Mouse (Mus musculus) hindbrain, embryonic 14.5 days (tissue): ENCODE data around the gene Sv2c. TPM values are rescaled to one million over a fixed set of nuclear protein-coding genes. Genes with fewer than 3 reads are reported as not detected.
A peak's percentile ranks its signal among the peaks of the same experiment; 100 is the strongest.
"Not testable (repeated sequence)": the region's sequence is repeated elsewhere in the genome, so short reads cannot be mapped to it uniquely, and the experiment has no call there.

ENCODE experiments used
- ATAC-seq: fragments of 200-750 bp; cut with Nextera tagmentation; 2 replicates; pipeline ENCODE4 v1.8.0; 2017; ENCODE audit warnings: moderate number of reproducible peaks, mild to moderate bottlenecking, moderate TSS enrichment, moderate library complexity; ENCODE audit not compliant: low FRiP score
- DNase-seq: peaks from one replicate; pipeline ENCODE4 v3.0.0-alpha.2; 2015; ENCODE audit warnings: low spot score
- H3K27ac ChIP-seq: fragments of 300-500 bp; sonication (generic); 2 replicates; pipeline ENCODE4 v1.5.1; 2014; ENCODE audit warnings: mild to moderate bottlenecking, moderate library complexity
- H3K27me3 ChIP-seq: fragments of 300-500 bp; sonication (generic); 2 replicates; pipeline ENCODE4 v1.6.1; 2014; ENCODE audit warnings: mild to moderate bottlenecking, low read length, mixed read lengths; ENCODE audit not compliant: control insufficient read depth, insufficient read depth
- H3K36me3 ChIP-seq: fragments of 300-500 bp; sonication (generic); replicated peaks from 2 replicates; pipeline ENCODE4 v1.6.1; 2014; ENCODE audit not compliant: control insufficient read depth, insufficient read depth
- H3K4me1 ChIP-seq: fragments of 300-500 bp; sonication (generic); replicated peaks from 2 replicates; pipeline ENCODE4 v1.6.1; 2014; ENCODE audit warnings: antibody characterized with exemption, low read length, mixed read lengths; ENCODE audit not compliant: control insufficient read depth, insufficient read depth
- H3K4me2 ChIP-seq: fragments of 300-500 bp; sonication (generic); replicated peaks from 2 replicates; pipeline ENCODE4 v1.6.1; 2014; ENCODE audit warnings: mild to moderate bottlenecking, moderate library complexity
- H3K4me3 ChIP-seq: fragments of 300-500 bp; sonication (generic); replicated peaks from 2 replicates; pipeline ENCODE4 v1.5.1; 2014; ENCODE audit warnings: mild to moderate bottlenecking, low read length
- H3K9ac ChIP-seq: fragments of 300-500 bp; sonication (generic); 2 replicates; pipeline ENCODE4 v1.6.1; 2014
- H3K9me3 ChIP-seq: fragments of 300-500 bp; sonication (generic); 2 replicates; pipeline ENCODE4 v1.6.1; 2016; ENCODE audit warnings: low read length; ENCODE audit not compliant: control insufficient read depth
- WGBS: fragments of 180-500 bp; shearing (Covaris S2); extraction: QIAGEN DNeasy Blood & Tissue Kit; methylation state at CpG from one replicate; pipeline ENCODE4 v1.1.7; 2014; 5-methylcytosine and 5-hydroxymethylcytosine counted together
- polyA plus RNA-seq: library from polyadenylated mRNA; unstranded; fragments of >200 nt; fragmentation: Nextera tagmentation; extraction: Ambion mirVana; gene quantifications from 2 replicates; pipeline ENCODE4 v1.2.1, GENCODE M21; 2014

Sv2c gene
- polyA plus RNA-seq, 1 experiment from 2014 or later, result 50.2 TPM

DNA sequence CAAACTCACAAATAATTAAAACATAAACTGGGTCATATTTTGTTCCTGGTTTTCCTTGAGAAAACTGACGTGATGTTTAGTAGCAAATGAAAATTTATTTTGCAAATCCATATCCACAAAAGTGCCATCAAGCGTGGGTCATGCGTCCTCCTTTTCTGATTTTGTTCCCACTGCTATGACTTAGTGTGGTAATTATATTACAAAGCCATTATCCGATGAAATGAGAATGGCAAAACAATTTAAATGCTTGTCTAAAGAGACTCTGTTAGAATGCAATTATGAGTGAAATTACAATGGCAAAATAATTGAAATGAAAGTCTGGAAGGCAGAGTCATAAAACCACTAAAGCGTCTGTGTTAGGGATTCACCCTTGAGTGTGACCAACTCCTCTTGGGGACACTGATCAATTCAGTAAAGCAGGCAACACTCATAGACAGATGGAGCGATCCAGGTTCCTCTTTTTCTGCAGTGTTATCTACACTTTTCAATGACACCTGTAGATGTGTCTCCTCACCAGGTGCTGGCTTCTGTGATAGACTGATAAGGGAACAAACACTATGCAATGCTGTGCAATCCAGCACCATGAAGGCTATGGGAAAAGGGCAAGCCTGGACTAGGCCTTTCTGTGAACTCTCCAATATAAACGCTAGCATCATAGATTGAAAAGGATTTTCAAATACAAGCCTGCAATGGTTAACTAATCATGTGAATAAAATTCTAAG, 46.6 kb downstream of the Sv2c start:
- Histone ChIP-seq H3K4me3 (no peak overlapping the region), H3K4me1 (no peaks in the 10 kb centered on the region), H3K9me3 (no peaks in the 10 kb centered on the region), H3K4me2 (no peak overlapping the region), H3K36me3 (no peaks in the 10 kb centered on the region), H3K27me3 (no peaks in the 10 kb centered on the region), H3K27ac (no peak overlapping the region), H3K9ac (no peak overlapping the region)
- 75% methylated on average over 7 of the region's 7 CpGs for whole genome bisulfite sequencing
- ATAC-seq (no peak; the same call in 1 of the 2 replicates), DNase-seq (no peak)

GRCm38 (mm10) chr13:96081754-96082153, 50.6 kb downstream of the Sv2c start, which contains the start of gene Gm17190:
TSS of gene Gm17190 (plus strand) at chr13:96082054.
- not testable (repeated sequence) for H3K36me3 ChIP-seq, DNase-seq, H3K9ac ChIP-seq, H3K4me2 ChIP-seq, H3K4me3 ChIP-seq, H3K4me1 ChIP-seq, ATAC-seq, H3K9me3 ChIP-seq, H3K27ac ChIP-seq, H3K27me3 ChIP-seq
- 91% methylated on average over 1 of the region's 1 CpGs for WGBS

GRCm38 (mm10) chr13:96081276-96081675, 51.1 kb downstream of the Sv2c start, which contains the start of gene Gm20075:
TSS of gene Gm20075 (minus strand) at chr13:96081376.
- not testable (repeated sequence) for H3K4me3 ChIP-seq, ATAC-seq, H3K9ac ChIP-seq, H3K9me3 ChIP-seq, H3K4me2 ChIP-seq, H3K4me1 ChIP-seq, H3K27me3 ChIP-seq, H3K36me3 ChIP-seq, DNase-seq, H3K27ac ChIP-seq
- WGBS, result 89% methylated on average over 3 of the region's 3 CpGs

DNA sequence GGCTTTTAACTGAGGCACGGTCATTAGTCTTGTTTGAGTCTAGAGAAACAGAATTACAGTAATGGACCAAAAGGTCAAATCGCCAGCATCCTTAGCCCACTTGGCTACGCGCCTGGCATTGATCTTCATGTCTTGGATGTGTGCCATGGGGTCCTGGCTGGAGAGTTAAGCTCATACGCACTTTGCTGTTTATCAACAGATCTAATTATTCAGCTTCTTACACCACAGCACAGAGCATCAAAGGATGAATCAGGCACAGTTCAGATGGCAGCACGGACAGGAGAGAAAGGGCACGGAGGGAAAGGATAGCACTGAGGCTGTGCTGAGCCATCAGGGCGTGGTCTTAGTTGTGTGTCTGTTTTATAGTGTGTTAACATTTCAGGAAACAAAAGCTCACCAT, 58.8 kb downstream of the Sv2c start:
- Histone ChIP-seq H3K4me2 (no peak overlapping the region; the same call in 1 of the 2 replicates), H3K27me3 (no peaks in the 10 kb centered on the region), H3K4me3 (no peak overlapping the region), H3K9me3 (no peaks in the 10 kb centered on the region), H3K9ac (no peak overlapping the region), H3K36me3 (no peaks in the 10 kb centered on the region), H3K4me1 (peaks cover 8% of the 10 kb centered on the region), H3K27ac (0 out of 2 replicates have a peak overlapping the region, but pooled peaks have one; percentile 20)
- 53% methylated on average over 8 of the region's 8 CpGs for WGBS
- ATAC-seq (no peak), DNase-seq (peak; percentile 62)

GRCm38 (mm10) chr13:96052755-96053154, 79.6 kb downstream of the Sv2c start:
- Histone ChIP-seq H3K9me3 (no peaks in the 10 kb centered on the region), H3K27ac (no peak overlapping the region), H3K4me2 (no peak overlapping the region), H3K36me3 (no peaks in the 10 kb centered on the region), H3K27me3 (no peaks in the 10 kb centered on the region), H3K9ac (no peak overlapping the region), H3K4me1 (no peaks in the 10 kb centered on the region), H3K4me3 (no peak overlapping the region)
- 95% methylated on average over 3 of the region's 3 CpGs for WGBS
- ATAC-seq (no peak), DNase-seq (no peak)

DNA sequence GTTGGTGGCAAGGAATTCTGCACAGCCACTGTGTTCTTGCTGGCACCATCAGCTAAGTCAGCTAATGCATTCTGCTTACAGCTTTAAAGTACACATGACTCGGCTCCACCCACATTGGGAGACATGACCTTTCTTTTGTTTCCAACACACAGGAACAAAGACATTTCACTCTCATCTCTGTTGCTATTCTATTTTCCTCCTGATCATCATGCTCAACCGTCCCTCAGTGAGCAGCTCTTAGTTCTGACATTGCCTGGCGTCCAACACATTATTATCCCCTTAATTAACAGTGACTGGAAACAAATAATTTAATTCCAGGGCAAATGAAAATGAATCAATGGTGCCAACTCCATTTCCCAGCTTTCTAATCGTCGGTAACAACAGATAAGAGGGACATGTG, 87.0 kb downstream of the Sv2c start:
- no peaks in the 10 kb centered on the region for H3K9me3 ChIP-seq
- H3K27me3 ChIP-seq, result no peaks in the 10 kb centered on the region
- no peaks in the 10 kb centered on the region for H3K36me3 ChIP-seq
- WGBS, result 31% methylated on average over 5 of the region's 5 CpGs
- no peaks in the 10 kb centered on the region for H3K4me1 ChIP-seq
- no peak overlapping the region for H3K9ac ChIP-seq
- no peak overlapping the region for H3K4me3 ChIP-seq
- peak overlapping the region; percentile 22 for H3K27ac ChIP-seq
- no peak overlapping the region for H3K4me2 ChIP-seq
- ATAC-seq (no peak), DNase-seq (no peak)

- no peak overlapping the region for H3K4me3 ChIP-seq
- no peak overlapping the region for H3K27ac ChIP-seq
- no peak overlapping the region for H3K9ac ChIP-seq
- WGBS, result 83% methylated on average over 11 of the region's 11 CpGs
- ATAC-seq (no peak), DNase-seq (no peak)
- H3K4me2 ChIP-seq, result no peak overlapping the region
- H3K27me3 ChIP-seq, result no peaks in the 10 kb centered on the region
- H3K9me3 ChIP-seq, result no peaks in the 10 kb centered on the region
- H3K36me3 ChIP-seq, result no peaks in the 10 kb centered on the region
- H3K4me1 ChIP-seq, result no peaks in the 10 kb centered on the region
These were observed 91.9 kb downstream of the Sv2c start for GRCm38 (mm10) chr13:96040275-96041042.

DNA sequence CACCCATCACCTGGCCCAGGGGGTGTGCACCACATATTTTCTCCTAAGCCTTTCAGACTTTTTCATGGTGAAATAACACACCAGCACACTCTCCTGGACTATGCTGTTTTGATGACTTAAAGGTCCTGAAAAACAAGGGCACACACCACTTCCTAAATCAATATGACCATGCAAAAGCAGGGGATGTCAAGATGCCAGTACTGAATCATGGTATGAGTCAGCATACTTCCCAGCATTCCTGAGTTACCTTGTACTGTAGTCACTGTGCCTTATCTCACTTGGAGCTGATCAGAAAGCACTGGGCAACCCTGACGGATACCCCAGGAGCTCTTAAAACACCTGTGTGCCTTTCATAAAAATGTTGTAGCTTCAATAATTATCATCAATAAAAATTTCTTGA, 92.8 kb downstream of the Sv2c start:
- no peaks in the 10 kb centered on the region for H3K9me3 ChIP-seq
- no peak overlapping the region for H3K9ac ChIP-seq
- no peak overlapping the region for H3K4me2 ChIP-seq
- DNase-seq (no peak), ATAC-seq (no peak)
- H3K27ac ChIP-seq, result no peak overlapping the region
- H3K4me3 ChIP-seq, result no peak overlapping the region
- WGBS, result 92% methylated on average over 1 of the region's 1 CpGs
- no peaks in the 10 kb centered on the region for H3K27me3 ChIP-seq
- H3K4me1 ChIP-seq, result no peaks in the 10 kb centered on the region
- no peaks in the 10 kb centered on the region for H3K36me3 ChIP-seq

- H3K9ac ChIP-seq, result no peak overlapping the region
- no peaks in the 10 kb centered on the region for H3K4me1 ChIP-seq
- no peak overlapping the region for H3K4me2 ChIP-seq
- 62% methylated on average over 19 of the region's 19 CpGs for WGBS
- peak; percentile 81 for DNase-seq
- 0 out of 2 replicates have a peak, but pooled peaks cover 5% of the 10 kb centered on the region for H3K36me3 ChIP-seq
- ATAC-seq, result peak; percentile 51; the same call in 1 of the 2 replicates
- no peak overlapping the region for H3K4me3 ChIP-seq
- H3K9me3 ChIP-seq, result no peaks in the 10 kb centered on the region
- no peak overlapping the region for H3K27ac ChIP-seq
- no peaks in the 10 kb centered on the region for H3K27me3 ChIP-seq
These were observed 101.8 kb downstream of the Sv2c start for GRCm38 (mm10) chr13:96030368-96031223.
